Comparison of ENCODE assay signal across 9 mouse cellular contexts in genomic region chr16:20509349-20509748, GRCm38 (mm10). TPM values are rescaled to one million over a fixed set of nuclear protein-coding genes. Genes with fewer than 3 reads are reported as not detected.
A peak's percentile ranks its signal among the peaks of the same experiment; 100 is the strongest.
DNase-seq lines count a peak whose midpoint lies in the region; ATAC-seq lines count a peak whose summit lies in the region.
"Had no signal": no experiment of that assay in that cellular context is flagged by ENCODE, and none has a peak within 500 bp of the region (broad histone marks: within the 10 kb centered on the region; RNA-seq: fewer than 3 reads in every experiment).

No protein-coding gene starts in this region.

- H3K4me3 ChIP-seq in liver, embryonic 11.5 days (ENCODE audit: low read depth, low read length): no peak overlapping the region
- H3K4me3 ChIP-seq in neural tube, embryonic 13.5 days: no peak overlapping the region
- H3K4me3 ChIP-seq: megakaryocyte, embryonic 14.5 days had no signal

- no peak overlapping the region for H3K27ac ChIP-seq in liver, embryonic 11.5 days (ENCODE audit: low read depth, low read length)
- H3K27ac ChIP-seq in neural tube, embryonic 13.5 days (replicated peaks): no peak overlapping the region

- peaks cover 63% of the 10 kb centered on the region for H3K36me3 ChIP-seq in liver, embryonic 11.5 days (ENCODE audit: control insufficient read depth, insufficient read depth, low read length)
- peaks cover 76% of the 10 kb centered on the region for H3K36me3 ChIP-seq in neural tube, embryonic 13.5 days

- 97% methylated on average over 3 of the region's 3 CpGs for WGBS in liver, embryonic 11.5 days
- WGBS in neural tube, embryonic 13.5 days: 92% methylated on average over 3 of the region's 3 CpGs

- no peaks in the 10 kb centered on the region for H3K4me1 ChIP-seq in liver, embryonic 11.5 days (replicated peaks; ENCODE audit: control insufficient read depth, insufficient read depth, low read length)
- H3K4me1 ChIP-seq in neural tube, embryonic 13.5 days (replicated peaks): no peaks in the 10 kb centered on the region

- H3K9ac ChIP-seq in liver, embryonic 11.5 days (ENCODE audit: low read depth, low read length): no peak overlapping the region
- no peak overlapping the region for H3K9ac ChIP-seq in neural tube, embryonic 13.5 days

- ATAC-seq in liver, embryonic 11.5 days (replicated peaks; ENCODE audit: low FRiP score): peak; percentile 66
- peak; percentile 51; the same call in 1 of the 2 replicates for ATAC-seq in neural tube, embryonic 13.5 days (ENCODE audit: low read depth)

- H3K4me2 ChIP-seq in liver, embryonic 11.5 days: no peak overlapping the region
- no peak overlapping the region for H3K4me2 ChIP-seq in neural tube, embryonic 13.5 days

- DNase-seq in thymus, postnatal 14 days: peak; percentile 21
- DNase-seq in thymus, postnatal 0 days (ENCODE audit: low spot score): no peak
- peak; percentile 55 to 64 for DNase-seq in cerebellum, adult 18-20 months
- DNase-seq in heart, postnatal 36 days: peak; percentile 15 to 23
- DNase-seq in liver, embryonic 11.5 days (ENCODE audit: low spot score): no peak
- DNase-seq in layer of hippocampus, postnatal 25 days (ENCODE audit: extremely low spot score in 1 of 2, low spot score in 1 of 2): no peak
- no peak for DNase-seq in left cerebral cortex, adult 9 months (ENCODE audit: low spot score in 2 of 2)

- H3K27me3 ChIP-seq in liver, embryonic 11.5 days (replicated peaks; ENCODE audit: control insufficient read depth, insufficient read depth, low read length): no peaks in the 10 kb centered on the region
- H3K27me3 ChIP-seq in neural tube, embryonic 13.5 days: no peaks in the 10 kb centered on the region
- H3K27me3 ChIP-seq: megakaryocyte, embryonic 14.5 days had no signal

- intact Hi-C loops in heart, postnatal 36 days (cut with DNase I): no loop called here

- H3K9me3 ChIP-seq in liver, embryonic 11.5 days (ENCODE audit: control insufficient read depth, low read length): no peaks in the 10 kb centered on the region
- H3K9me3 ChIP-seq in neural tube, embryonic 13.5 days: no peaks in the 10 kb centered on the region
- H3K9me3 ChIP-seq: megakaryocyte, embryonic 14.5 days had no signal

RNA-seq across cellular contexts. Expression of gene Dvl3, which starts 7.4 kb away (rescaled TPM):
- 4.7 and 5.3 TPM in 2 replicates for polyA plus RNA-seq in thymus, postnatal 0 days (2015; fragmentation: Nextera tagmentation; extraction: Ambion mirVana)
- 10 to 100 TPM; 44.9 to 47.2 TPM for total RNA-seq in heart, postnatal 36 days (2021)
- polyA plus RNA-seq in liver, embryonic 11.5 days (2014; fragmentation: Nextera tagmentation; extraction: Ambion mirVana): 18.9 and 20.3 TPM in 2 replicates
- polyA plus RNA-seq in neural tube, embryonic 13.5 days (2015; fragmentation: Nextera tagmentation; extraction: Ambion mirVana): 48.5 and 55.4 TPM in 2 replicates
- total RNA-seq in layer of hippocampus, postnatal 25 days (2021): 10 to 100 TPM; 57.2 to 68.3 TPM

RNA-seq across cellular contexts. Expression of gene Eif2b5, which starts 10.7 kb away (rescaled TPM):
- 91.5 and 92.0 TPM in 2 replicates for polyA plus RNA-seq in thymus, postnatal 0 days (2015; fragmentation: Nextera tagmentation; extraction: Ambion mirVana)
- 10 to 100 TPM; 54.4 to 64.3 TPM for total RNA-seq in heart, postnatal 36 days (2021)
- polyA plus RNA-seq in liver, embryonic 11.5 days (2014; fragmentation: Nextera tagmentation; extraction: Ambion mirVana): 125 and 132 TPM in 2 replicates
- polyA plus RNA-seq in neural tube, embryonic 13.5 days (2015; fragmentation: Nextera tagmentation; extraction: Ambion mirVana): 102 and 103 TPM in 2 replicates
- total RNA-seq in layer of hippocampus, postnatal 25 days (2021): 10 to 100 TPM; 46.0 to 53.3 TPM

RNA-seq across cellular contexts. Expression of gene Ap2m1, which starts 25.9 kb away (rescaled TPM):
- polyA plus RNA-seq in thymus, postnatal 0 days (2015; fragmentation: Nextera tagmentation; extraction: Ambion mirVana): 397 and 421 TPM in 2 replicates
- total RNA-seq in heart, postnatal 36 days (2021): 100 to 1,000 TPM; 210 to 214 TPM
- polyA plus RNA-seq in liver, embryonic 11.5 days (2014; fragmentation: Nextera tagmentation; extraction: Ambion mirVana): 519 and 569 TPM in 2 replicates
- polyA plus RNA-seq in neural tube, embryonic 13.5 days (2015; fragmentation: Nextera tagmentation; extraction: Ambion mirVana): 1,020 and 1,063 TPM in 2 replicates
- total RNA-seq in layer of hippocampus, postnatal 25 days (2021): 100 to 1,000 TPM; 753 to 800 TPM

RNA-seq across cellular contexts. Expression of gene Abcf3, which starts 39.0 kb away (rescaled TPM):
- 50.8 and 63.7 TPM in 2 replicates for polyA plus RNA-seq in thymus, postnatal 0 days (2015; fragmentation: Nextera tagmentation; extraction: Ambion mirVana)
- total RNA-seq in heart, postnatal 36 days (2021): 10 to 100 TPM; 62.6 to 65.9 TPM
- polyA plus RNA-seq in liver, embryonic 11.5 days (2014; fragmentation: Nextera tagmentation; extraction: Ambion mirVana): 49.2 and 50.9 TPM in 2 replicates
- polyA plus RNA-seq in neural tube, embryonic 13.5 days (2015; fragmentation: Nextera tagmentation; extraction: Ambion mirVana): 72.2 and 81.5 TPM in 2 replicates
- total RNA-seq in layer of hippocampus, postnatal 25 days (2021): 10 to 100 TPM; 79.4 to 89.4 TPM

Comparison
In these comparisons a context has a peak if more than half of its experiments do, and no peak if none do; other contexts are left out.
1. DNase-seq: peak in thymus, postnatal 14 days (single experiment), cerebellum, adult 18-20 months (2 of 2) and heart, postnatal 36 days (2 of 2); none in thymus, postnatal 0 days (single experiment), liver, embryonic 11.5 days (single experiment), layer of hippocampus, postnatal 25 days (0 of 2) and left cerebral cortex, adult 9 months (0 of 2).